Mouse (Mus musculus): ENCODE data around the gene Fgfr2.

DNA sequence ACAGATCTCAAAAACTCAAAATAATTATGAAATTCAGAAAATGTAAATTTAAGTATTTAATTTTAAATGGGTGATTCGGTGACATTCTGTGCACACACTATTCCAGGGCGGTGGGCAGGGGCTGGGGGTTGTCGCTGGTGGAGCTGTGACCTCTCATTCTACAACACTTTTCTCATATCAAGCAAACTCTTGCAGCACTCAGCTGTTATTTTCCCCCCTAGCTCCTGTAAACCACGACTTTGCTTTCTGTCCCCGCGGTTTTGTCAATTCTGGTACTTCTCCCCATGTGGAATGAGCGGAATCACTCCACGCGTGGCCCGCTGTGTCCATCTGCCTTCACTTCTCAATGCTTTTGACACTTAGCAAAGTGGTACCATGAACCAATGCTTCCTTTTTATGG lies 2549.4 kb downstream of the Fgfr2 start:
- TF ChIP-seq CTCF (conservative IDR thresholded peaks at IDR 0.05; ENCODE audit: low read length), result no peak
- TF ChIP-seq NANOG (IDR thresholded peaks at IDR 0.05; ENCODE audit: borderline replicate concordance, low read length), result no peak
- TF ChIP-seq POU5F1 (IDR thresholded peaks at IDR 0.05; ENCODE audit: borderline replicate concordance, low read length), result no peak

Measured in E14TG2a.4 (cell line).